Mouse (Mus musculus) cerebellum, adult 8-10 months (tissue): ENCODE measurements around the gene Tbc1d22a.

ENCODE experiments used
- DNase-seq: peaks from one replicate; pipeline ENCODE4 v3.0.0; 2022

Gene Tbc1d22a

DNA sequence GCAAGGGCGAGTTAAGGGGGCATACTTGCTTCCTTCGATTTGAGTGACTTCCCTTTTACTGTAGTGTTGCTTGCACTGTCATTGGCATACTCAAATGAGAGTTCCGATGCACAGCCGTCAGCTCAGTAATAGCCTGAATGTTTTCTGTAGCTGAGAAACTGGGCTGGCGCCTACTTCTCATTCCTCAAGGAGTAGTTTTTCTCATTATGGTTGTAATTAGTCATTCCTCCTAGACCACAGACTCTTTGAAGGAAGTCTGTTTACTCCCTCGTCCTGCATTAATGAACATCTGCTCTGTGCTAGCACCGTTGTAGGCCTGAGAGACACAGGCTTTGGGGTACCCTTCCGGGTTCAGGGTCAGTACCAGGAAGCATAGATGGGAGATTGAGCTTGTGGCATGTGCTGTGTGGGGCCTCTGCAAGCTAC lies 130.7 kb downstream of the Tbc1d22a start:
- no peak for DNase-seq

DNA sequence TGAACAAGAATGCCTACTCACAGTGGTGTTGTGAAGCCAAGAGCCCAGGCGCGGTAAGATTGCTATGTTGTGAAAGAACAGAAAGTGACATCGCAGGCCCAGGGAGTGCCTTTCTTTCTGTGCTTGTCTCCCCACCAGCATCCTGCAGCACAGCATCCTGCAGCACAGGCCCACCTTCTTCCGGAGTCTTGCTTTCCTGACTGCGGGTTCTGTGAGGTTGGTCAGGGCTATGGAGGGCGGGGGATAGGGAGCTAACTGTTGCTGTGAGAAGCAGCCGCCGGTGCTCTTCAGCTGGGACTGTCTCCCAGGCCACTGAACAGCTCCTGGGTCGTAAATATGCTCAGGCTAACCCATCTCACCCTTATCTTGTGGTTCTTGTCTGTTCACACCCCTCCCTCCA lies 131.6 kb downstream of the Tbc1d22a start:
- DNase-seq: no peak

GRCm38 (mm10) chr15:86346606-86347005 lies 132.3 kb downstream of the Tbc1d22a start:
- no peak for DNase-seq

- no peak for DNase-seq
These were observed 140.7 kb downstream of the Tbc1d22a start for GRCm38 (mm10) chr15:86354932-86355331.

- DNase-seq: no peak
These were observed 141.6 kb downstream of the Tbc1d22a start for GRCm38 (mm10) chr15:86355857-86356256.

DNA sequence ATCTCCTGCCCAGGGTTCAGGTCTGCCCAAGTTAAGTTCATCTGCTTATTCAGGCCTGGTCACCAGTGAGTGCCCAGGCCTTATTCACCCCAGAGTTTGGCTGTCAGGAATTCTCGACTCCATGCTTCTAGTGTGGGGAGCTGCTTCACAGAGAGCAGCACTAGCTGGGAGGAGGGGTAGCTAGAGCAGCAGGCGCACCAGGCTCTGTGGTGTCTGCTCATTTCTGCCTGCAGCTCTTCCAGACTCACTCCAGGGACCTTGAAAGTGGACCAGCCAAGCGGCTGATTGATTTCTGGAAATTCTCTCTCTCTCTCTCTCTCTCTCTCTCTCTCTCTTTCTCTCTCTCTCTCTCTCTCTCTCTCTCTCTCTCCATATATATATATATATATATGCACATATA lies 146.1 kb downstream of the Tbc1d22a start:
- no peak for DNase-seq

DNA sequence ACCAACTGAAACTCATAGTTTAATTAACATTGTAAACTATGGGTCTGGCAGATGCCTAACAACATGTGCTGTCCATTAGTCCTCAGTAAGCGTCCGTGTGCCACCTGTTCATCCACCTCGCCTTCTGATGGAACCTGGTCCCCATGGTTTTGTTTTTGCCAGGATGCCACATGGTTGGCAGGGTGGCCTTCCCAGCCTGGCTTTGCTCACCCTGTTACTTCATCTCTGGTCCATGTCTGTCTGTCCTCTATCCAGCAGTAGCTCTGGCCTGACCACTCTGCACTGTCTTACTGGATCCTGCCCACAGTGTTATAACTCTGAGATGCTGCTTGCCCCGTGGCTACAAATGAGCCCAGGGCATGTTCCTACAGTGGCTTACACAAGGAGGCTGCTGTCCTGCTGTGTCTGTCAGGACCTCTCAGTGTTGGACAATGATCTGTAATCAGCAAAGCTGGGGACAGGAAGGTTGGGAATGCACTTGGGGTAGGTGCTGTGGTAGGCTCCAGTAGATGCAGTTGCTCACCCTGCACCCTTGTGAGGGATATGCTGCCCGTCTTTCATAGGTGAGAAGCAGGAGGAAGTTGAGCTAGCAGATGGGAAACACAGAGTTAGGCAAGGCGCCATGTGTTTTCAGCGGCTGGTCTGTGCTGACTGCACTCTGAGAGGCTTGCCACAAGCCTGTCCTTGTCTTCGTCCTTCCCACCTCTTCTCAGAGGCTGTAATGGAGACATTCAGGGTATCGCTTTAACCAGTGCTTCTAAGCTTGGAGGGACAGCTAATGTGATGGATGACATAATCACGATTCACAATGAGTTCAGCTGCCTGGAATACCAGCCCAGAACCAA lies 148.3 kb downstream of the Tbc1d22a start:
- DNase-seq: peak; percentile 72

DNA sequence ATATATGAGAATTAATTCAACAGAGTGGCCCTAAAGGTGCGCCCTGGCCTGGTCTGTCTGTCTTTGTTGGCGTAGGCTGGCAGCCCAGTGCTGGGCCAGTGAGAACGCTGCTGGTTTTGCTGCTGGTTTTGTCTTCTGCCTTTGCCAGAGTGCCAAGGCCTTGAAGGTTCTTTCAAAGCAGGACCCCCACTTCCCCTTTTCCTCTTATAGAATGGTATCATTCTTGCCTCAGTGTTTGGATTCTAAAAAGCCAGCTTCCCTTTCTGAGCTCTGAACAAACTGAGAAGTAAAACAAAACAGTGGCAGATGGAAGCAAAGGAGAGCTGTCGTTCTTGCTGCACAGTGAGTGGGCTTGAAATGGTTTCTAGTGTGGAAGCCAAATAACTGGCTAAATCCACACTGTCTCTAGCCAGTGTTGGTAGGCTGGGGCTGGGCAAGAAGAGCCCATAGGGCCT lies 149.6 kb downstream of the Tbc1d22a start:
- DNase-seq: peak; percentile 35

DNA sequence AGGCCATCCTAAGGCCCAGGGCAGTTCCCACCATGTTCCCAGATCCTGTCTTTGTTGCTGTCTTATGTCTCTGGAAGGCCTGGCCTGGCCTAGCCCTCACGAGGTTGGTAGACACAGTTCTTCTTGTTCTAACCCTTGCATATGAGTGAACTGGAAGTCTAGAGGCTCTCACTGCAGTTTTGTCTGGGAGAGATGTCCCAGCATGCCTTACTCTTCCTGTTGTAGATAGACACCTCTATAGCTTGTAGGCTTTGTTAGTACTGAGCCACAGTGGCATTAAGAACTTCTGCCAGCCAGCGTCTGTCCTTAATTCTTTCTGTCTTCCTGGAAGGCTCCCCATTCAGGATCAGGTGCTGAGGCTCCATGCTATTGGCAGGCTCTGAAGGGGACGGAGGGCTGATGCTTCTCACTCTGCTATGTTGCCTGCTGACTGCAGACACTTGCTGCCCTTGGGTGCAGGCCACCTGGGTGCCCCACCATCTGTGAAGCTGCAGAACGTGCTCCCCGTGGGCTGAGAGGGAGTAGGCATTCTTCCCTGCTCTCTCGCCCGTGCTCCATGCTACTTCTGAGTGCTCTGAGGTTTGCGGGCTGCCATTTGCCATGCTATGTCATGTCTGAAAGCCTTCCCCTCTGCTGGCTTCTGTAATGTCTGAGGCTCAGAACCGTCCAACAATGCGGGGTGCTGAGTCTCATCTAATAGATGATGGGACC lies 150.8 kb downstream of the Tbc1d22a start:
- DNase-seq: no peak

- no peak for DNase-seq
These were observed 152.5 kb downstream of the Tbc1d22a start for GRCm38 (mm10) chr15:86366726-86367125.

- DNase-seq: no peak
These were observed 153.0 kb downstream of the Tbc1d22a start for GRCm38 (mm10) chr15:86367247-86367646.

- no peak for DNase-seq
These were observed 156.6 kb downstream of the Tbc1d22a start for GRCm38 (mm10) chr15:86370846-86371245.

DNA sequence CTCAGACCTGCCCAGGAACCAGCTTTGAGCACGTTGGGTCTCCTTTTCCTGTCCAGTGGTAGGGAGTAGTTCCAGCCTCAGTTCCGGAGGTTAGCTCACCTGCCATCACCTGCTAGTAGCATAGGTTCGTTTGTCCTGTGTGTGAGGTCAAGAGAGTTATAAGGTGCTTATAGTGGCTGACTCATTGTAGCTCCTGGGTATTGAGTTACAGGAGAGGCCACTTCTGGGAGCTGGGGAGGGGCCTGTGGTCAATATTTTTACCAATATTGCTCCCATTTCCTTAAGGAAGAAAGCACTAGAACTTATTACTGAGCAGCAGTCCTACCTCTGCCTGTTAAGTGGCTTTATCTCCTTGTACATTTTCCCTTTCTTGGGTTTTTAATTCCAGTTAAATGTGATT lies 161.0 kb downstream of the Tbc1d22a start:
- no peak for DNase-seq

DNA sequence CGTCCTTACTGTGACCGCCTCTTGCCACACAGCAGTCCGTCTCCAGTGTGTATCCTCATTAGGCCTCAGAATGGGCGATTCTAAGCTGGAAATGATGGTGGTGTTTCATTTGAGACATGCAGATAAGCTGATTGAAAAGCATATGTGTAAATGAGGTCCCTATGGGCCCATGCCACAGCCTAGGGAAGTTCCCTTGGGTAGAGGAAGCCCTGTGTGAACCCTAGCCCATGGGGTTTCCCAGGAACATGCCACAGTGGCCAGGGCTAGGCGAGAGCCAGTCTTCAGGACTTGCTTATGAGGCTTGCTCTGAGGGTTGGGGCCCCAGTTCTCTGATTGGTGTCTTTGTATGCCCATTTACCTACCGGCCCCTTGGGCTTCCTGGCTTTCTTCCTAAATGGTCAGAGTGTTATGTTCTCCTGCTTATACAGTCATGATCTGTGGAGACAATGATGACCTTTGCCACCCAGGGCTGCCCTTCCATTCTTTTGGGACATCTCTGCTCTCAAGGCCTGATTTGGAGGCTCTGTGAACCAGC lies 161.7 kb downstream of the Tbc1d22a start:
- DNase-seq: no peak

- DNase-seq: no peak
These were observed 169.0 kb downstream of the Tbc1d22a start for GRCm38 (mm10) chr15:86383278-86383677.

DNA sequence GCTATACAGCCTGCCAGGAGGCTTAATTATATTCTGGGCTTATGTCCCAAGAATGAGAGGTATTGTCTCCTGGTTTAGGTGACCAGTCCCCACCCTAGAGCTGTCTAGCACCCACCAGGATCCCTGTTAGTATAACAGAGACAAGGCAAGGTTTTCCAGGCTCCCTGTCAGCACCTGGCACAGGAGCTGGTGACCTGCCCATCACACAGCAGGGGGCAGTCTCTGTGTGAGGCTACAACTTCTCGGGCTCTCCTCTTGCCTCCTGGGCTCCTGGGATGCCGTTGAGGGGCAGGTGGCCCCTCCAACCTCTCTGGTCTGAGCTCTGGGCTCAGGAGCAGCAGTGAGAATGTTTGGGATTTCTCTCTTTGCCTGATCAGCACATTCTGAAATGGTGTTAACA lies 171.2 kb downstream of the Tbc1d22a start:
- DNase-seq: peak; percentile 37

- DNase-seq: no peak
These were observed 172.1 kb downstream of the Tbc1d22a start for GRCm38 (mm10) chr15:86386325-86386724.

- DNase-seq: no peak
These were observed 174.3 kb downstream of the Tbc1d22a start for GRCm38 (mm10) chr15:86388597-86388996.

- no peak for DNase-seq
These were observed 190.6 kb downstream of the Tbc1d22a start for GRCm38 (mm10) chr15:86404866-86405265.

GRCm38 (mm10) chr15:86405527-86405926 lies 191.3 kb downstream of the Tbc1d22a start:
- DNase-seq: peak; percentile 67

DNA sequence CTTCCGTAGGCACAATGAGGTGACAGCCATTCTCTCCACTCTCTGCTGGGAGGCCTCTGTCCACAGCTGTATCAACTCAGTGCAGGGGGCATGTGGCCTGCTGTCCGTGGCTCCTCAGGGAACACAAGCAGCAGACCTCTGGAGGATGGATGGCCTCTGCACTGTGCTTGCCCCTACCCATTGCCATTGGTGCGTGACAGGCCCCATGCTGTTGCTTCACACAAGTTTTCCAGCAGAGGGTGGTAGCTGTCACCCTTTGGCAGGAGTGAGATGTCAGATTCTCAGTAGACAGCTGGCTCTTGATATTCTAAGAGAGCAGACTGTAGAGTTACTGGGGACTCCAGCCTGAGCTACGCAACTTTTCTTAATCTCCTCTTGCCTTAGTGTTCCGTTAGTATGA lies 195.1 kb downstream of the Tbc1d22a start:
- DNase-seq: no peak

DNA sequence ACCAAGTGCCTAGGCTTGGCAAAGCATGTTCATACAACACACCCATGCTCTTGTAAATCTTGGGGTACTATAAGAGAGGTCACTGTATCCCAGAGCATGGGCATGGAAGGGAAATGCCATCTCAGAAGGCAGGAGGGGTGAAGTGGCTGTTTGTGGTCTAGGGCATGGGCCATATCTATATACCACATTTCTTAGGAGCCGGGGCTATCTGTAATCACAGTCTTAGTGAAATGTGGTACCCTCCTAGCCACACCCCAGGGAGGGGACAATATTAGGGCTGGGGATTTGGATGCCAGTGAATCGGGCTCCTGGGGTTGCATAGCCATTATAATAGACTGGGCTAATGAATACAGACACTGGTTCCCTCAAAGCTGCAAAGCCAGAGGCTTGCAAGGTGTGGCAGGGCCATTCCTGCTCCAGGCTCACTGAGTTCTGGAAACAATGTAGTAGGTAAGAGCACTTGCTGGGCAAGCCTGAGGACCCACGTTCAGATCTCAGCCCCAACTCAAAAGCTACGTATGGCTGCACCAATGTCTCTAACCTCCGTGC lies 197.3 kb downstream of the Tbc1d22a start:
- no peak for DNase-seq

GRCm38 (mm10) chr15:86415951-86416350 lies 201.7 kb downstream of the Tbc1d22a start:
- no peak for DNase-seq

DNA sequence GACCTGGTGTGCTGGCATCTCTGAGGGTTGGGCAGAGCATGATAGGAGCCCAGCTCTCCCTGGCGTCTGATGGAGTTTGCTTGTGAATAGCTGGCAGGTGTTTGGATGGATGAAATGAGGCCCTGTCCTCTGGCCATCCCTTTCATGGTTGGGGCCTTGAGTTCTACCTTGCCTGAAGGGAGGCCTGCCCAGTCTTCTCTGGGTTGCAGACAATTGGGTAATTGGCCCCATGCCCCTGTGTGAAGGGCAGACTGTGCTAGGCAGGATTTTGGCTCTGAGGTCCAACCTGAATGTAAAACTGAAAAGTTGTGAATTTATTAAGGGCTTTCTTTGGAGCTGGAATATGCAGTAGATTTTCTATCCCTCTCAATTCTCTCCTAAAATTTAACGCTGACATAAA lies 204.2 kb downstream of the Tbc1d22a start:
- DNase-seq: no peak
